Mouse (Mus musculus): ENCODE measurements around the gene A530032D15Rik. TPM values are rescaled to one million over a fixed set of nuclear protein-coding genes. Genes with fewer than 3 reads are reported as not detected.

The A530032D15Rik gene
- polyA plus RNA-seq, 1 experiment from 2014 or later: not detected

Other genes with a start within 250 kb of the A530032D15Rik start
- gene Slc16a14, start 174.7 kb downstream of the A530032D15Rik start, polyA plus RNA-seq (2014; fragmentation: Nextera tagmentation; extraction: Ambion mirVana): 0.41 and 0.53 TPM in 2 replicates
- not detected in 2 replicates for gene Gm10553, start 9.7 kb downstream of the A530032D15Rik start, polyA plus RNA-seq (2014; fragmentation: Nextera tagmentation; extraction: Ambion mirVana)
- not detected in 2 replicates for gene C130026I21Rik, start 160.7 kb upstream of the A530032D15Rik start, polyA plus RNA-seq (2014; fragmentation: Nextera tagmentation; extraction: Ambion mirVana)

Data from kidney, embryonic 14.5 days (tissue).